8 mouse cellular contexts compared by ENCODE assay signal in genomic region chr10:80244791-80245399, GRCm38 (mm10). TPM values are rescaled to one million over a fixed set of nuclear protein-coding genes. Genes with fewer than 3 reads are reported as not detected.
A peak's percentile ranks its signal among the peaks of the same experiment; 100 is the strongest.
DNase-seq lines count a peak whose midpoint lies in the region; ATAC-seq and TF ChIP-seq lines count a peak whose summit lies in the region.

No protein-coding gene starts in this region.

- no peak overlapping the region for H3K4me2 ChIP-seq in kidney, postnatal 0 days (ENCODE audit: low read length)
- no peak overlapping the region for H3K4me2 ChIP-seq in kidney, embryonic 16.5 days (replicated peaks; ENCODE audit: low read depth, low read length)
- no peak overlapping the region for H3K4me2 ChIP-seq in midbrain, postnatal 0 days (ENCODE audit: low read depth, low read length, poor library complexity, severe bottlenecking)

- no peak for ATAC-seq in kidney, postnatal 0 days (replicated peaks; ENCODE audit: low FRiP score, low read depth)
- no peak for ATAC-seq in kidney, embryonic 16.5 days (ENCODE audit: low FRiP score, low TSS enrichment)
- no peak for ATAC-seq in midbrain, postnatal 0 days (ENCODE audit: low FRiP score)

- no peak overlapping the region for H3K9ac ChIP-seq in kidney, postnatal 0 days (ENCODE audit: low read depth, low read length)
- no peak overlapping the region for H3K9ac ChIP-seq in kidney, embryonic 16.5 days (replicated peaks; ENCODE audit: low read length)
- H3K9ac ChIP-seq in midbrain, postnatal 0 days (replicated peaks; ENCODE audit: low read length, poor library complexity, severe bottlenecking): peak overlapping the region; percentile 2; the same call in 1 of the 2 replicates

- peaks cover 1% of the 10 kb centered on the region for H3K4me1 ChIP-seq in kidney, postnatal 0 days (replicated peaks; ENCODE audit: insufficient read depth, low read length)
- peaks cover 8% of the 10 kb centered on the region for H3K4me1 ChIP-seq in kidney, embryonic 16.5 days (ENCODE audit: insufficient read depth, low read length)
- H3K4me1 ChIP-seq in midbrain, postnatal 0 days (ENCODE audit: insufficient read depth, low read length): peaks cover 3% of the 10 kb centered on the region; the same call in 1 of the 2 replicates

- no peaks in the 10 kb centered on the region for H3K27me3 ChIP-seq in kidney, postnatal 0 days (ENCODE audit: insufficient read depth, low read length)
- H3K27me3 ChIP-seq in kidney, embryonic 16.5 days (ENCODE audit: insufficient read depth, low read length): no peaks in the 10 kb centered on the region
- H3K27me3 ChIP-seq in midbrain, postnatal 0 days (ENCODE audit: insufficient read depth, low read length): no peaks in the 10 kb centered on the region

- peaks cover 43% of the 10 kb centered on the region for H3K36me3 ChIP-seq in kidney, postnatal 0 days (ENCODE audit: insufficient read depth, low read length)
- H3K36me3 ChIP-seq in kidney, embryonic 16.5 days (ENCODE audit: insufficient read depth, low read length): peaks cover 44% of the 10 kb centered on the region
- H3K36me3 ChIP-seq in midbrain, postnatal 0 days (ENCODE audit: insufficient read depth, low read length): peaks cover 34% of the 10 kb centered on the region

- WGBS in kidney, postnatal 0 days: 40% methylated on average over 5 of the region's 5 CpGs
- 40% methylated on average over 5 of the region's 5 CpGs for WGBS in kidney, embryonic 16.5 days
- WGBS in midbrain, postnatal 0 days: 23% methylated on average over 5 of the region's 5 CpGs

- no peaks in the 10 kb centered on the region for H3K9me3 ChIP-seq in kidney, postnatal 0 days (replicated peaks; ENCODE audit: low read length)
- H3K9me3 ChIP-seq in kidney, embryonic 16.5 days (ENCODE audit: low read length): no peaks in the 10 kb centered on the region
- H3K9me3 ChIP-seq in midbrain, postnatal 0 days (ENCODE audit: low read length): no peaks in the 10 kb centered on the region

- H3K4me3 ChIP-seq in kidney, postnatal 0 days (replicated peaks; ENCODE audit: low read depth, low read length): no peak overlapping the region
- H3K4me3 ChIP-seq in kidney, embryonic 16.5 days (ENCODE audit: low read length): no peak overlapping the region
- no peak overlapping the region for H3K4me3 ChIP-seq in midbrain, postnatal 0 days (ENCODE audit: low read depth, low read length)

- peak; percentile 82 for DNase-seq in kidney, postnatal 0 days (ENCODE audit: low spot score)
- peak; percentile 67 for DNase-seq in R1 (ENCODE audit: low read depth, low spot score)
- peak; percentile 40 for DNase-seq in embryo, embryonic 9.5 days (ENCODE audit: extremely low spot score)
- DNase-seq in kidney, postnatal 25 days: peak; percentile 42 to 71
- peak; percentile 87 for DNase-seq in midbrain, postnatal 0 days (ENCODE audit: low spot score)
- no peak for DNase-seq in frontal cortex, postnatal 14 days (ENCODE audit: low spot score in 2 of 2)
- DNase-seq in urinary bladder, adult 18-20 months (ENCODE audit: low spot score in 2 of 2): no peak

- peak; percentile 60 for TF ChIP-seq CTCF in kidney, postnatal 0 days (IDR thresholded peaks at IDR 0.05; ENCODE audit: low read depth)
- peak; percentile 66 for TF ChIP-seq CTCF in midbrain, postnatal 0 days (IDR thresholded peaks at IDR 0.05)

- no peak overlapping the region for H3K27ac ChIP-seq in kidney, postnatal 0 days
- no peak overlapping the region for H3K27ac ChIP-seq in kidney, embryonic 16.5 days (ENCODE audit: low read length)
- H3K27ac ChIP-seq in midbrain, postnatal 0 days (ENCODE audit: low read depth, low read length): no peak overlapping the region

RNA-seq across cellular contexts. Expression of gene Ndufs7, which starts 4.0 kb away (rescaled TPM):
- 537 and 556 TPM in 2 replicates for polyA plus RNA-seq in kidney, postnatal 0 days (2015; fragmentation: Nextera tagmentation; extraction: Ambion mirVana)
- polyA plus RNA-seq in kidney, embryonic 16.5 days (2015; fragmentation: Nextera tagmentation; extraction: Ambion mirVana): 398 and 444 TPM in 2 replicates
- 193 and 201 TPM in 2 replicates for total RNA-seq in midbrain, postnatal 0 days (2014; rRNA removed)
- 358 and 388 TPM in 2 replicates for polyA plus RNA-seq in midbrain, postnatal 0 days (2015; fragmentation: Nextera tagmentation; extraction: Ambion mirVana)

RNA-seq across cellular contexts. Expression of gene Gamt, which starts 15.9 kb away (rescaled TPM):
- 25.5 and 26.0 TPM in 2 replicates for polyA plus RNA-seq in kidney, postnatal 0 days (2015; fragmentation: Nextera tagmentation; extraction: Ambion mirVana)
- polyA plus RNA-seq in kidney, embryonic 16.5 days (2015; fragmentation: Nextera tagmentation; extraction: Ambion mirVana): 38.1 and 38.3 TPM in 2 replicates
- 12.5 and 14.3 TPM in 2 replicates for total RNA-seq in midbrain, postnatal 0 days (2014; rRNA removed)
- 16.8 and 19.6 TPM in 2 replicates for polyA plus RNA-seq in midbrain, postnatal 0 days (2015; fragmentation: Nextera tagmentation; extraction: Ambion mirVana)

RNA-seq across cellular contexts. Expression of gene Dazap1, which starts 16.4 kb away (rescaled TPM):
- polyA plus RNA-seq in kidney, postnatal 0 days (2015; fragmentation: Nextera tagmentation; extraction: Ambion mirVana): 43.7 and 44.6 TPM in 2 replicates
- polyA plus RNA-seq in kidney, embryonic 16.5 days (2015; fragmentation: Nextera tagmentation; extraction: Ambion mirVana): 52.7 and 55.4 TPM in 2 replicates
- 107 and 109 TPM in 2 replicates for total RNA-seq in midbrain, postnatal 0 days (2014; rRNA removed)
- polyA plus RNA-seq in midbrain, postnatal 0 days (2015; fragmentation: Nextera tagmentation; extraction: Ambion mirVana): 34.2 and 34.5 TPM in 2 replicates

RNA-seq across cellular contexts. Expression of gene Mum1, which starts 18.7 kb away (rescaled TPM):
- polyA plus RNA-seq in kidney, postnatal 0 days (2015; fragmentation: Nextera tagmentation; extraction: Ambion mirVana): 44.2 and 52.7 TPM in 2 replicates
- 72.2 and 74.6 TPM in 2 replicates for polyA plus RNA-seq in kidney, embryonic 16.5 days (2015; fragmentation: Nextera tagmentation; extraction: Ambion mirVana)
- total RNA-seq in midbrain, postnatal 0 days (2014; rRNA removed): 45.1 and 60.9 TPM in 2 replicates
- 42.4 and 49.6 TPM in 2 replicates for polyA plus RNA-seq in midbrain, postnatal 0 days (2015; fragmentation: Nextera tagmentation; extraction: Ambion mirVana)

RNA-seq across cellular contexts. Expression of gene Rps15, which starts 47.4 kb away (rescaled TPM):
- 974 and 1,069 TPM in 2 replicates for polyA plus RNA-seq in kidney, postnatal 0 days (2015; fragmentation: Nextera tagmentation; extraction: Ambion mirVana)
- polyA plus RNA-seq in kidney, embryonic 16.5 days (2015; fragmentation: Nextera tagmentation; extraction: Ambion mirVana): 899 and 901 TPM in 2 replicates
- total RNA-seq in midbrain, postnatal 0 days (2014; rRNA removed): 971 and 1,162 TPM in 2 replicates
- 633 and 645 TPM in 2 replicates for polyA plus RNA-seq in midbrain, postnatal 0 days (2015; fragmentation: Nextera tagmentation; extraction: Ambion mirVana)

Comparison
In these comparisons a context has a peak if more than half of its experiments do, and no peak if none do; other contexts are left out.
1. DNase-seq: peak in kidney, postnatal 0 days (single experiment), R1 (single experiment), embryo, embryonic 9.5 days (single experiment), kidney, postnatal 25 days (2 of 2) and midbrain, postnatal 0 days (single experiment); none in frontal cortex, postnatal 14 days (0 of 2) and urinary bladder, adult 18-20 months (0 of 2).